In the genomic region with DNA sequence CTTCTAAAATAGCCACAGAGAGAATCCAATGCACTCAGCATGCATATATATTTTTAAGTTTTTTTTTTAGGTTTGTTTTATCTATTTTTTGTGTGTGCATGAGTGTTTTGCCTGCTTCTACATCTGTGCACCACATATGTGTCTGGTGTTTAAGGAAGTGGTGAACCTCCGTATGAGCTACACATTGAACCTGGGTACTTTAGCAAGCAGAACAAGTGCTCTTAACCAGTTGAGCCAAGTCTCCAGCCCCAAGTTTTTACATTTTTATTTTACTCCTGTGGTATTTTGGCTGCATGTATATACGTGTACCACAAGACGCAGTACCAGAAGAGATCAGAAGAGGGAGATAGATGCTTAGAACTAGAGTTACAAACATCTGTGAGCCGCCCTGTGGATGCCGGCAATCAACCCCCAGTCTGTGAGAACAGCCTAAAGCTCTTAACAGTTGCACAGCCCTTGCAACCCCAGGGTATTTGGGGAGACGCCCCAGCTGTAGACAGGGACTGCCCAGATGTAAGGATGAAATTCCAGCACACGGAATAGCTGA, we compare ENCODE assay signal across 8 mouse cellular contexts. TPM values are rescaled to one million over a fixed set of nuclear protein-coding genes. Genes with fewer than 3 reads are reported as not detected.
DNase-seq lines count a peak whose midpoint lies in the region; ATAC-seq and TF ChIP-seq lines count a peak whose summit lies in the region.

No protein-coding gene starts in this region.

- intact Hi-C loops in gastrocnemius, postnatal 14 days (cut with DNase I; ENCODE audit: low total_unique reads): no loop called here

- DNase-seq in gastrocnemius, adult 18-20 months (ENCODE audit: low spot score): peak; percentile 52
- DNase-seq in gastrocnemius, postnatal 14 days: no peak
- DNase-seq in MEL-GATA-1-ER (ENCODE audit: extremely low read depth, low read depth): peak; percentile 89
- DNase-seq in hindbrain, postnatal 0 days (ENCODE audit: low spot score): peak; percentile 79
- no peak for DNase-seq in lung, adult 2 months
- no peak for DNase-seq in stomach, postnatal 0 days (ENCODE audit: low spot score)
- DNase-seq in layer of hippocampus, postnatal 10 days (ENCODE audit: low spot score in 2 of 2): no peak

- H3K27me3 ChIP-seq in hindbrain, postnatal 0 days (ENCODE audit: insufficient read depth, low read length): no peaks in the 10 kb centered on the region
- no peaks in the 10 kb centered on the region for H3K27me3 ChIP-seq in stomach, postnatal 0 days (ENCODE audit: control insufficient read depth, insufficient read depth, low read length)

- H3K9ac ChIP-seq in hindbrain, postnatal 0 days (replicated peaks; ENCODE audit: low read length): no peak overlapping the region
- no peak overlapping the region for H3K9ac ChIP-seq in stomach, postnatal 0 days (ENCODE audit: low read length)

- no peak overlapping the region for H3K4me3 ChIP-seq in hindbrain, postnatal 0 days (ENCODE audit: low read length)
- no peak overlapping the region for H3K4me3 ChIP-seq in lung, adult 2 months (replicated peaks; ENCODE audit: extremely low read depth, low read depth, low read length)
- H3K4me3 ChIP-seq in stomach, postnatal 0 days (ENCODE audit: low read depth, low read length): no peak overlapping the region

- TF ChIP-seq CTCF in hindbrain, postnatal 0 days (IDR thresholded peaks at IDR 0.05; ENCODE audit: low read depth): peak; percentile 64
- peak; percentile 38; the same call in 1 of the 2 replicates for TF ChIP-seq CTCF in lung, adult 2 months (IDR thresholded peaks at IDR 0.05; ENCODE audit: insufficient read depth, low read length)
- TF ChIP-seq CTCF in stomach, postnatal 0 days (IDR thresholded peaks at IDR 0.05; ENCODE audit: low read depth): peak; percentile 77

- 0 out of 2 replicates have a peak, but pooled peaks cover 2% of the 10 kb centered on the region for H3K4me1 ChIP-seq in hindbrain, postnatal 0 days (ENCODE audit: insufficient read depth, low read length)
- peaks cover 2% of the 10 kb centered on the region; the same call in 1 of the 2 replicates for H3K4me1 ChIP-seq in lung, adult 2 months (ENCODE audit: control insufficient read depth, insufficient read depth, low read length)
- H3K4me1 ChIP-seq in stomach, postnatal 0 days (replicated peaks; ENCODE audit: control insufficient read depth, insufficient read depth): 0 out of 2 replicates have a peak, but pooled peaks cover 2% of the 10 kb centered on the region

- no peak for TF ChIP-seq POLR2A in lung, adult 2 months (IDR thresholded peaks at IDR 0.05; ENCODE audit: borderline replicate concordance, extremely low read depth, low read depth, low read length)

- H3K4me2 ChIP-seq in hindbrain, postnatal 0 days (ENCODE audit: low read depth, low read length): no peak overlapping the region
- H3K4me2 ChIP-seq in stomach, postnatal 0 days (replicated peaks; ENCODE audit: low read depth): no peak overlapping the region; the same call in 1 of the 2 replicates

- TF ChIP-seq EP300 in stomach, postnatal 0 days (optimal IDR thresholded peaks at IDR 0.05): no peak

- peak; percentile 63 for ATAC-seq in erythroid progenitor cell, adult 5-6 weeks (replicated peaks; ENCODE audit: low FRiP score, poor library complexity, severe bottlenecking)
- ATAC-seq in hindbrain, postnatal 0 days: peak; percentile 30; the same call in 1 of the 2 replicates
- peak; percentile 38; the same call in 1 of the 2 replicates for ATAC-seq in stomach, postnatal 0 days (ENCODE audit: low FRiP score, low TSS enrichment)

- no peaks in the 10 kb centered on the region for H3K36me3 ChIP-seq in hindbrain, postnatal 0 days (ENCODE audit: insufficient read depth, low read length)
- no peaks in the 10 kb centered on the region for H3K36me3 ChIP-seq in stomach, postnatal 0 days (ENCODE audit: control insufficient read depth, insufficient read depth, low read length)

- WGBS in hindbrain, postnatal 0 days: 23% methylated on average over 7 of the region's 7 CpGs
- WGBS in lung, adult 2 months: 10% methylated on average over 7 of the region's 7 CpGs
- 18% methylated on average over 7 of the region's 7 CpGs for WGBS in stomach, postnatal 0 days

- no peaks in the 10 kb centered on the region for H3K9me3 ChIP-seq in hindbrain, postnatal 0 days (ENCODE audit: low read length)
- no peaks in the 10 kb centered on the region for H3K9me3 ChIP-seq in stomach, postnatal 0 days (ENCODE audit: control insufficient read depth, low read length)

- H3K27ac ChIP-seq in hindbrain, postnatal 0 days: no peak overlapping the region
- H3K27ac ChIP-seq in stomach, postnatal 0 days (replicated peaks): no peak overlapping the region

RNA-seq across cellular contexts. Expression of a gene that starts 17.7 kb away (rescaled TPM):
- 10 to 100 TPM; 50.8 to 51.5 TPM for total RNA-seq in gastrocnemius, adult 18-20 months (2021)
- 10 to 100 TPM; 53.6 to 55.2 TPM for total RNA-seq in gastrocnemius, postnatal 14 days (2021)
- 13.8 and 25.2 TPM in 2 replicates for total RNA-seq in erythroid progenitor cell, adult 5-6 weeks (2015; ENCODE audit: low replicate concordance)
- 37.0 and 44.7 TPM in 2 replicates for total RNA-seq in erythroid progenitor cell, adult 5-6 weeks (2017; ENCODE audit: low replicate concordance)
- total RNA-seq in hindbrain, postnatal 0 days (2014; rRNA removed): 74.9 and 98.9 TPM in 2 replicates
- 59.4 and 60.9 TPM in 2 replicates for polyA plus RNA-seq in hindbrain, postnatal 0 days (2015; fragmentation: Nextera tagmentation; extraction: Ambion mirVana)
- polyA plus RNA-seq in lung, adult 2 months (2012; rRNA removed): 81.2 and 88.3 TPM in 2 replicates
- polyA plus RNA-seq in stomach, postnatal 0 days (2015; fragmentation: Nextera tagmentation; extraction: Ambion mirVana): 37.2 and 40.8 TPM in 2 replicates
- 10 to 100 TPM; 51.7 to 56.5 TPM for total RNA-seq in layer of hippocampus, postnatal 10 days (2021)

RNA-seq across cellular contexts. Expression of a gene that starts 26.8 kb away (rescaled TPM):
- total RNA-seq in gastrocnemius, adult 18-20 months (2021): under 1 TPM; 0.09 to 0.12 TPM
- total RNA-seq in gastrocnemius, postnatal 14 days (2021): under 1 TPM; 0.10 to 0.27 TPM
- 2.5 TPM in 1 of 2 replicates, not detected in the other for total RNA-seq in erythroid progenitor cell, adult 5-6 weeks (2015; ENCODE audit: low replicate concordance)
- 0.13 and 0.53 TPM in 2 replicates for total RNA-seq in erythroid progenitor cell, adult 5-6 weeks (2017; ENCODE audit: low replicate concordance)
- total RNA-seq in hindbrain, postnatal 0 days (2014; rRNA removed): 4.9 and 8.2 TPM in 2 replicates
- polyA plus RNA-seq in hindbrain, postnatal 0 days (2015; fragmentation: Nextera tagmentation; extraction: Ambion mirVana): 2.9 and 3.1 TPM in 2 replicates
- polyA plus RNA-seq in lung, adult 2 months (2012; rRNA removed): 9.7 and 11.3 TPM in 2 replicates
- 4.7 and 5.0 TPM in 2 replicates for polyA plus RNA-seq in stomach, postnatal 0 days (2015; fragmentation: Nextera tagmentation; extraction: Ambion mirVana)
- 1 to 10 TPM; 2.4 to 3.0 TPM for total RNA-seq in layer of hippocampus, postnatal 10 days (2021)

RNA-seq across cellular contexts. Expression of a gene that starts 43.6 kb away (rescaled TPM):
- 10 to 100 TPM; 64.7 to 67.6 TPM for total RNA-seq in gastrocnemius, adult 18-20 months (2021)
- 10 to 100 TPM; 36.2 to 39.6 TPM for total RNA-seq in gastrocnemius, postnatal 14 days (2021)
- 49.4 and 49.5 TPM in 2 replicates for total RNA-seq in erythroid progenitor cell, adult 5-6 weeks (2015; ENCODE audit: low replicate concordance)
- 73.9 and 162 TPM in 2 replicates for total RNA-seq in erythroid progenitor cell, adult 5-6 weeks (2017; ENCODE audit: low replicate concordance)
- total RNA-seq in hindbrain, postnatal 0 days (2014; rRNA removed): 24.8 and 38.6 TPM in 2 replicates
- 32.1 and 35.5 TPM in 2 replicates for polyA plus RNA-seq in hindbrain, postnatal 0 days (2015; fragmentation: Nextera tagmentation; extraction: Ambion mirVana)
- 31.9 and 36.8 TPM in 2 replicates for polyA plus RNA-seq in lung, adult 2 months (2012; rRNA removed)
- polyA plus RNA-seq in stomach, postnatal 0 days (2015; fragmentation: Nextera tagmentation; extraction: Ambion mirVana): 38.6 and 41.7 TPM in 2 replicates
- total RNA-seq in layer of hippocampus, postnatal 10 days (2021): 10 to 100 TPM; 28.8 to 29.4 TPM

RNA-seq across cellular contexts. Expression of a gene that starts 55.9 kb away (rescaled TPM):
- total RNA-seq in gastrocnemius, adult 18-20 months (2021): 10 to 100 TPM; 45.0 to 52.4 TPM
- total RNA-seq in gastrocnemius, postnatal 14 days (2021): 10 to 100 TPM; 26.1 to 27.1 TPM
- 4.6 TPM in 1 of 2 replicates, not detected in the other for total RNA-seq in erythroid progenitor cell, adult 5-6 weeks (2015; ENCODE audit: low replicate concordance)
- total RNA-seq in erythroid progenitor cell, adult 5-6 weeks (2017; ENCODE audit: low replicate concordance): 0.15 and 0.39 TPM in 2 replicates
- 41.3 and 45.0 TPM in 2 replicates for total RNA-seq in hindbrain, postnatal 0 days (2014; rRNA removed)
- polyA plus RNA-seq in hindbrain, postnatal 0 days (2015; fragmentation: Nextera tagmentation; extraction: Ambion mirVana): 46.4 and 47.7 TPM in 2 replicates
- 13.1 and 13.8 TPM in 2 replicates for polyA plus RNA-seq in lung, adult 2 months (2012; rRNA removed)
- polyA plus RNA-seq in stomach, postnatal 0 days (2015; fragmentation: Nextera tagmentation; extraction: Ambion mirVana): 2.5 and 3.0 TPM in 2 replicates
- total RNA-seq in layer of hippocampus, postnatal 10 days (2021): 10 to 100 TPM; 58.9 to 59.5 TPM

Comparison
In these comparisons a context has a peak if more than half of its experiments do, and no peak if none do; other contexts are left out.
1. DNase-seq: peak in gastrocnemius, adult 18-20 months (single experiment), MEL-GATA-1-ER (single experiment) and hindbrain, postnatal 0 days (single experiment); none in gastrocnemius, postnatal 14 days (single experiment), lung, adult 2 months (single experiment), stomach, postnatal 0 days (single experiment) and layer of hippocampus, postnatal 10 days (0 of 2).
2. Peak in every context shown above with its lines, with median percentiles within 50 percentile points of each other: ATAC-seq and CTCF ChIP-seq.